Mouse (Mus musculus): ENCODE results near the gene Itsn2. TPM values are rescaled to one million over a fixed set of nuclear protein-coding genes. Genes with fewer than 3 reads are reported as not detected.

Gene Itsn2
- total RNA-seq, 2 experiments from 2014 or later: 94.5 to 123 TPM

Other genes starting within 250 kb of the Itsn2 start
- 27.6 and 28.0 TPM in 2 replicates for gene Ncoa1, start 115.5 kb upstream of the Itsn2 start, total RNA-seq (2015)
- gene Ncoa1, start 115.5 kb upstream of the Itsn2 start, total RNA-seq (2017): 6.7 and 11.0 TPM in 2 replicates
- gene Gm3625, start 289 bp downstream of the Itsn2 start, total RNA-seq (2015): not detected in 2 replicates
- gene Gm3625, start 289 bp downstream of the Itsn2 start, total RNA-seq (2017): not detected in 2 replicates
- gene Fam228a, start 145.8 kb downstream of the Itsn2 start, total RNA-seq (2015): 0.05 and 0.30 TPM in 2 replicates
- gene Fam228a, start 145.8 kb downstream of the Itsn2 start, total RNA-seq (2017): 1.2 TPM in 1 of 2 replicates, not detected in the other
- 0.54 and 2.7 TPM in 2 replicates for gene Pfn4, start 176.4 kb downstream of the Itsn2 start, total RNA-seq (2015)
- not detected in 2 replicates for gene Pfn4, start 176.4 kb downstream of the Itsn2 start, total RNA-seq (2017)
- gene Fam228b, start 176.6 kb downstream of the Itsn2 start, total RNA-seq (2015): 0.76 and 3.9 TPM in 2 replicates
- 1.2 and 7.4 TPM in 2 replicates for gene Fam228b, start 176.6 kb downstream of the Itsn2 start, total RNA-seq (2017)
- 258 and 286 TPM in 2 replicates for gene Sf3b6, start 224.9 kb downstream of the Itsn2 start, total RNA-seq (2015)
- gene Sf3b6, start 224.9 kb downstream of the Itsn2 start, total RNA-seq (2017): 158 and 165 TPM in 2 replicates
- 19.2 and 21.3 TPM in 2 replicates for gene Fkbp1b, start 249.0 kb downstream of the Itsn2 start, total RNA-seq (2015)
- 12.3 and 18.4 TPM in 2 replicates for gene Fkbp1b, start 249.0 kb downstream of the Itsn2 start, total RNA-seq (2017)